Mouse (Mus musculus): ENCODE measurements around the gene Avpi1.

Avpi1 gene

DNA sequence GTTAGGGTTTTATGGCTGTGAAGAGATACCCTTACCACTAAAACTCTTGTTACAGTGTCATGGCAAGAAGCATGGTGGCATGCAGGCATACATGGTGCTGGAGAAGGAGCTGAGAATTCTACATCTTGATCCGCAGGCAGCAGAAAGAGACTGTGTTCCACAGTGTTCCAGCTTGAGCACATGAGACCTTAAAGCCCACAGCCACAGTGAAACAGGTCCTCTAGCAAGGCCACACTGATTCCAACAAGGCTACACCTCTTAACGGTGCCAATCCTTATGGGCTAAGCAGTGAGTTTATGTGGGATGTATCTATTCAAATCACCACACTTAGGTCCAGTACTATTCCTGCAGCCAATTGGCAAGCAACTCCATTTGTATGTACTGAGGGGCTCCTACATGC is 16.9 kb upstream of the Avpi1 start:
- intact Hi-C loops (cut with DNase I), result no loop called here

DNA sequence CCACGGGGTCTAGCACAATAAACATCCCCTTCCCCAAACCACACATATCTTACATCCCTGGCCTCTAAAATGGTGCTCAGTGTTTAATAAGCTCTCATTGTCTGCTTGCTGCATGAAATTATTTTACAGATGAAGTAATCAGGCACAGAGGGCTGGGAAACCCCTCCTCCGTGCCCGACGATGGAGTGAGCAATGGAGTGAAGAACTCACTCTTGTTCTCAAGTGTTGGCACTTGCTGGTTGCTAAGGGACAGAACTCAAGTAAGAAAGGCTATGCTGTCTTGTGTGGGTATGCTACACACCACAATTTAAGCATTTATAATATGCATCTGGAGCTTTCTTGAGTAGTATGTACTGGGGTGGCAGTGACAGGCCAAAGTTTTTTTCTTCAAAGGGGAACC is 16.4 kb upstream of the Avpi1 start:
- intact Hi-C loops (cut with DNase I), result no loop called here

DNA sequence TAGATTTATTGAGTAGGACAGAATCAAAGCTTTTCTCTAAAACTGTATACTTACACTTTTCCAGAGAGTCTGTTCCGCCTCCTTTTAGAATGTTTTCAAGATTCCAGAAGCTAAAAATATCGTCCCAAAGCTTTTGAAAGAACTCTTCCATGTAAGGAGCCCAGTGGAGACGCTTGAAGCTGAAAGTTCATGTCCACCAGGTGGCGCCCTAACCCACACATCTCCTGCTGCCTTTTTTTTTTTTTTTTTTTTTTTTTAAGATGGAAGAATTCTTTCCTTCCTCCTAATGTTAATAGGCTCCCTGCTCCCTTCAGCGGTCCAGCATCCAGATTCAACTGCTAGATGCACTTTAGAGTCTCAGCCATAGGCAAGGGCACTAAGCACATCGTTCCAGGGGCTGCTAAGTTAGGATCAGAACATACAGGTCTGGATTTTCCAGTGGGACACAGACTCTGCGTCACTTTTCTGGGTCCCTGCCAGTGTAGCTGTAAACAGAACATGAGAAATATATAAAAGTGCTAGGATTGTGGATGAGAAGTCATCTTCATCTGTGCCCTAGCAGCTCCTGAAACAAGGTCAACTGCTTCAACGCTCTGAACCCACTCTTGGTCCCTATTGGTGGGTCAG is 15.8 kb upstream of the Avpi1 start:
- intact Hi-C loops (cut with DNase I), result no loop called here

DNA sequence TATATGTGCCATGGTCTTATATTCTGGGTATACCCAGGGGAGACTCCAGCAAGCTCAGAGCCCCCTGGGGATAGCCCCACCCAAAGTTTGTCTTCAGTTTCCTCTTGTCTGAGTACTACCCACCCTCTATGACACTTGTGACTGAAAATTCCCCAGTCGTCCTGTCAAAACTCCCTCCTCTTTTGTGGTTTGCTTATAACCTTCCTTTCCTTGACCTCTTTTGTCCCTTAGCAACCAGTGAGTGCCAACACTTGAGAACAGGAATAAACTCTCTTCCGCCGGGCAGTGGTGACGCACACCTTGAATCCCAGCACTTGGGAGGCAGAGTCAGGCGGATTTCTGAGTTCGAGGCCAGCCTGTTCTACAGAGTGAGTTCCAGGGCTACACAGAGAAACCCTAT is 15.2 kb upstream of the Avpi1 start:
- intact Hi-C loops (cut with DNase I), result no loop called here

DNA sequence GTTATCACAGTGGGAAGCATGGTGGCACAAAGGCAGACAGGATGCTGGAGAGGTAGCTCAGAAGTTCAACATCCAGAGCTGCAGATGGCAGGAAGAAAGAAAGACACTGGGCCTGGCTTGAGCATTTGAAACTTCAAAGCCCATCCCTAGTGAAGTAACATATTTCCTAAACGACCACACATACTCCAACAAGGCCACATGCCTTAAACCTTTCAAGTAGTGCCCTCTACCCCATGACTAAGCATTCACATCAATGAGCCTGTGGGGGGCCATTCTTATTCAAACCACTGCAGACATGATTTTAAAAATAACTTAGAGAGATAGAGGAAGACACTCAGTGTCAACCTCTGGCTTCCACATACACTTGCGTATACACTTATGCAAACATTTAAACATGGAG is 13.9 kb upstream of the Avpi1 start:
- intact Hi-C loops (cut with DNase I), result no loop called here

DNA sequence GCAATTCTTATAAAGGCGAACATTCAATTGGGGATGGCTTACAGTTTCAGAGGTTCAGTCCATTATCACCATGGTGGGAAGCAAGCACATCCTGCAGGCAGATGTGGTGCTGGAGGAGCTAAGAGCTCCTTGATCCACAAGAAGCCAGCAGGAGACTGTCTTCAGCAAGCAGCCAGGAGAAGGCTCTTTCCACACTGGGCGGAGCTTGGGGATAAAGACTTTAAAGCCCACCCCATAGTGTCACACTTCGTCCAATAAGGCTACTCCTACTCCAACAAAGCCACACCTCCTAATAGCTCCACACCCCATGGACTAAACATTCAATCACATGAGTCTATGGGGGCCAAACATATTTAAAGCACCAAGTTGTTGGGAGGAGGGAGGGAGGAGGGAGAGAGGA is 13.1 kb upstream of the Avpi1 start:
- intact Hi-C loops (cut with DNase I), result no loop called here

DNA sequence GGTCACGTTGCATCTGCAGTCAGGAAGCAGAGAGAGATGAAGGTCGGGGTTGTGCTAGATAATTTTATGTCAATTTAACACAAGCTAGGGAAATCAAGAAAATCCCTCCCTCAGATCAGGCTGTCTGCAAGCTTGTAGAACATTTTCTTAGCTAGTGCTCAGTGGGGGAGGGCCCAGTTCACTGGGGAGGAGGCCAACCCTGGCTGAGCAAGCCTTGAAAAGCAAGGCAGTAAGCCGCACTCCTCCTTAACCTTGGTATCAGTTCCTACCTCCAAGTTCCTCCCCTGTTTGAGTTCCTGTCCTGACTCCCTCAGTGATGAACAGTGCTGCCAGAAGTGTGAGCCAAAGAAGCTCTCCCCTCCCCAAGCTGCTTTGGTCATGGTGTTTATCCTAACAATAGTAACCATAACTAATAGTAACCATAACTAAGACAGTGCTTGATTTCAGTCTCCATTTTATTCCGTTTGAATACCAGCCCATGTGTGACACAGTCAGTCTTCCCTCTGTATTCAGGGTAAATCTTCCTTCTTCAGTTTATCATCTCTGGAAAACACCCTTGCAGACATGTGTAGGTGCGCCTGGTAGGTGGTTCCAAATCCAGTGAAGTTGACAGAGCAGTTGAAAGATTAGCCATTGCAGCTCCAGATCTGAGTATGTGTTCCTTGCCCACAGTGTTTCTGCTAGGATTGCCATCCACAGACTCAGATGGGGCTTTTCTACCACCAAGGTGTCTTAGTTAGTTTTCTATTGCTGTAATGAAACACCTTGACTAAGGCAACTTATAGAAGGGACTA is 11.1 kb upstream of the Avpi1 start:
- intact Hi-C loops (cut with DNase I), result no loop called here

DNA sequence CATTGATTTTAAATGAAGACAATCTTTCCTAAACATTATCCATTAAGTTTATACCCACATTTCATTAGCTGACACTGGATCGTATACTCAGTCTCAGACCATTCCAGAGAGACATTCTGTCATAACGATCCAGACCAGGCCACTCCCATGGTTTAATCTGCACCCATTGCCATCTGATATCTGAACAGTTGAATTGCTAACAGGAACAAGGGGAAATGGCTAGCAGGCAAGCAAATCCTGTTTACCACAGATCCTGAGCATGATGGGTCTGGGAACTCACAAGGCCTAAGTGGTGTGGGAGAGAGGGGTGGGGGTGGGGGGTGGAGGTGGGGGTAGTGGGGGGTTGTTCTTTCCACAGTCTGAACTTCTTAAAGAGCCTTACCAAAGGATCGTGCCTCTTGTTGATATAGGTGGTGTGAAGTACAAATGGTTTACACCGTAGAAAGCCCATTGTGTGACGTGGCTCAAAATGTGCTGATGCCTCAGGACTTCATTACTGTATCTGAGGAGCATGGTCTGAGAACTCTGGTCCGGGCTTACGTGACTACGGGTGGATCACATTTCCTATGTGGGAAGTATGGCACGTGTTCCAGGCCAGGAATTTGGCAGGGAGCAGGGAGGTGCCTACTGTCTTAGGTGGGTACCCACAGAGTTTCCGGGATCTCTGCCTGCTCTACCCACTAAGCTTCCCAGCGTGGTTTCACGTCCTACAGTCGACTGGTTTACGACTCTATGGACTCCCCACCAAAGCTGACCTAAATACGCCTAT is 9.8 kb upstream of the Avpi1 start:
- intact Hi-C loops (cut with DNase I), result no loop called here

DNA sequence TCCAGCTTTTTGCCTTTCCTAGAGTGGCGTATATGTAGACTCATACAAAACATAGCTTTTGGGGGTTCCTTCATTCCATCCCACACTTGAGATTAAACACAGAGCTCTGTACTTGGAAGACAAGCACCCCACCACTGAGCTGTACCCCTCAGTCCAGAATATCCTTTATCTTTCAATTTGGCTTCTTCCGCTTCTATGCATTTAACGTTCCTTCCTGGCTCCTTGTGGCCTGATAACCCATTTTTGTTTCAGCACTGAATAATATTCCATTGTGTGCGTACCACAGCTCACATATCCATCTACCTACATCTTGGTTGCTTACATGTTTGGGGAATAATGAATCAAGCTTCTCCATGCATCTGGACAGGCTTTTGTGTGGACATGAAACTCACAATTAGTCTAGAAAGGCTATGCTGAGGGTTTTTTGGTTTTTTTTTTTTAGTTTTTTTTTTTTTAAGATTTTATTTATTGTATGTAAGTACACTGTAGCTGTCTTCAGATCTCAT is 8.4 kb upstream of the Avpi1 start:
- intact Hi-C loops (cut with DNase I), result no loop called here

DNA sequence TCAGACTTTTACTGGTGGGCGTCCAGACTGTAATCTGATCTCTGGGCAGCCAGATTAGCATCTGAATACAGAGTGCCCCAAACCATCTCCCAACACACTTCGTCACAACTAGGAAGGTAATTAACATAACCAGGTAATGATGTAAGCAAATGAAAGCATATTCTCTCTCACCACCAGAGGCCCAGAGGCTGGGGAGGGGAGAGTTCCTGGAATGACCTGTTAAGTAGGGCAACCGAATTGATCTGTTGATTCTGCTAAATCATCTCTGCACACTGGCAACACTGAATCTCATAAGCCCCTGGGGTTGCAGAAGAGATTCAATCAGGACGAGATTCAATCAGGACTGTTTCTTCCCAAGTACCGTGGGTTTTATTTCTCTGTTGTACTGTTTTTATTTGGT is 7.3 kb upstream of the Avpi1 start:
- intact Hi-C loops (cut with DNase I), result no loop called here

DNA sequence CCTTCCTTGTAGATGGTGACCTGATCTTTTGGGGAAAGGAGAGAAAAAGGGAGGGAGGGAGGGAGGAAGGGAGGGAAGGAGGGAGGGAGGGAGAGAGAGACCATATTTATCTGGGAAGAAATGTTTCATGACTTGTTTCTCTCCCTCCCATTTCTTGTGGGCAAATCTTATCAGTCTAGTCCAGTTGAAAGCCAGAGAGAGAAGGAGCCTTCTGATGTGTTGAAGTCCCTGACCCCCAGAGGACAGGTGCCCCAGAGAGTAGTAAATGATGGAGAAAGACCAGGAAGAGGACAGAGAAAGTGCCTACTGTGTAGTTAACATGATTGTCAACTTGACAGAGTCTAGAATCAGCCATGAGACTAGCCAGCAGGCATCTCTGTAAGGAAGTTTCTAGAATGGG is 6.2 kb upstream of the Avpi1 start:
- intact Hi-C loops (cut with DNase I), result no loop called here

DNA sequence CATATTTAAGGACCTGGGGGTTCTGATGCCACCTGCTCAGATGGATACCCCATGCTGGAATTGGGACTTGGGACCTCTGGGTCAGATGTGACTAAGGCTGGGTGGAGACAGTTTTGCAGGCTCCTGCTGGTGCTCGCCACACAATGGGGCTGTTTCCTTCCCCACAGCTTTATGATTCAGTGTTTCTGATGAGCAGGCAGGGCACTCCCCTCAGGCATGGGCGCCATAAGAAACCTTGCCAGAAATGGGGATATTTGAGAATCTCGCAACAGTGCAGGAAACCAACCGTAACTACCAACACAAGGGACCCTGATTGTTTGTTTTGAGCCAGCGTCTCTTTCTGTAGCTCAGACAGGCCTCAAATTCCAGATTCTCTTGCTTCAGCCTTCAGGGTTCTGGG is 2.2 kb upstream of the Avpi1 start:
- intact Hi-C loops (cut with DNase I), result no loop called here

DNA sequence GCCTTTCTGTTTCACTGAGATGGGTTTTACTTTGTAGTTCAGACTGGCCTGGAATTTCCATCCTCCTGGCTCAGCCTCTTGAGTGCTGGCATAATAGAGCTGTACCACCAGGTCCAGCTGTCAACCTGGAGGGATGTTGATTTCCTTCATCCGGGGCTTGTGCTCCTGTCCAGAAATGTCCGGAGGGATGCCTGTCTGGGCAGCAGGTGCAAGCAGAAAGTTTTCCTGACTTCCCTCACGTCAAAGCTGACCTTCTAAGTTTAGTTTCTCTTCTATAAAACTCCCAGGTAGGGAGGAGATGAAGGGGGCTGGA is 1.4 kb upstream of the Avpi1 start:
- intact Hi-C loops (cut with DNase I), result no loop called here

DNA sequence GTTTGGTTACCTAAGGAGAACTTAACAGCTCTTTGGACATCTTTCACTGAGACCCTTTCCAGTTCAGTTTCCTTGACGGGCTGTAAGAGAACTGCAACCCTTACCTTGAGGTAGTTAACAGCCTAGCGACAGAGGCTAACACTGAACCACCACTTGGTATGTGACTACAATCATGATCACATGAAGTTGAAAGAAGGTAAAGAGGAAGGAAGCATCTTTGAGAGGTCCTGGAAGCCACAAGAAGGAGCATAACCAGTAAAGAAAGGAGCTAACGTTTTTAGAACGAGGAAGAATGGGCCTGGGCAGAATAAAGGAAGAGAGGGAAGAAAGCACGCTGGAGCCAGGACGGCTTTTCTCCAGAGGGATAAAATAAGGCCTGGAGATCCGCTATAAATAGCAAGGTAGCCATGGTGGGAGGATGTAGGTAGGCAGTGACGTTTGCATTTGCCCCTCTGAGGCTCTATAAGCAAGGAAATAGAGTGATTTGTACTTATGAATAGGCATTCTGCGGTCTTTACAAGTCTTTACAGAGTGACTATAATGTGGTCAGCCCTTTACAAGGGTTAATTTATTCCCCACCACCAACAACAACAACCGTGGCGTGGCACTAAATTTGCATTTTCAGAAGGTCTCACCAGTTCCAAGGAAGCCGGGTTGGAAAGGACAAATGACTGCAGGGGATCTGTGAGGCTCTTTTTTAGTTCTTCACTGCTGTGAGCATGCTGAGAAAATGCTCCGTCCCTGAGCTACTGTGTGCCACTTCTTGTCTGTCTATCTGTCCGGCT is 842 bp upstream of the Avpi1 start:
- intact Hi-C loops (cut with DNase I), result loop anchor here (5.0 kb wide), 1 partner anchor 37 kb away; the partner anchor contains the start of gene Pi4k2a

DNA sequence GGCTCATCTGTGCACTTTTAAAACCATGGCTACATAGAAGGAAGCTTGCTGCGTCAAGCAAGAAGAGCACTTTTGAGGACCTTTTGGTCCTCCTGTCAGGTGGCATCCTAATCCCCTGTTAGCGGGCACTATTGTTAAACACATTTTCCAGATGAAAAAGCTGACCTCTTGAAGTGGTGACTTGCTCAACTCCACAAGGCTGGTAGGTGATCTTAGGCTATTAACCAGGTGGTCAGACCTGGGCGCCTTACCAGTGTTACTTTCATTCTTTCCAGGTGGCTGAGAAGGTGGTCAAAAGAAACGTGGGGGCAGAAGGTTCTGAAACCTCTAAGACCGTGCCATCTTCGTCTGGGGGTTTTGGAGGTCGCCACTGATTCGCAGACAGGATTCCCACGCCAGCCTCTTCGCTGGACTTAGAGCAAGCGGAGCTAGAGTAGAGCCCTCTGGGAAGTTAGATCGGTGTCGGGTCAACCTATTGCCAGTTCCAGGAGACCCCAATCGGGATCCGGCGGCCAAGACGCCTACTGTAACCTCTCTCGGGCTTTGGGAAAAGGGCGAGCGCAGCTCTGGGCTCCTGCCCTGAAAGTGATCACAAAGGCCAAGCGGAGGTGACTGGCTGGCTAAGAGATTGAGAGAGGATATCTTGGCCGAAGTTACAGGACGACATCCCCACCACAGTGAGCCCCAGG is 663 bp downstream of the Avpi1 start:
- intact Hi-C loops (cut with DNase I), result loop anchor here (5.0 kb wide), 1 partner anchor 36 kb away; the partner anchor contains the start of gene Pi4k2a

DNA sequence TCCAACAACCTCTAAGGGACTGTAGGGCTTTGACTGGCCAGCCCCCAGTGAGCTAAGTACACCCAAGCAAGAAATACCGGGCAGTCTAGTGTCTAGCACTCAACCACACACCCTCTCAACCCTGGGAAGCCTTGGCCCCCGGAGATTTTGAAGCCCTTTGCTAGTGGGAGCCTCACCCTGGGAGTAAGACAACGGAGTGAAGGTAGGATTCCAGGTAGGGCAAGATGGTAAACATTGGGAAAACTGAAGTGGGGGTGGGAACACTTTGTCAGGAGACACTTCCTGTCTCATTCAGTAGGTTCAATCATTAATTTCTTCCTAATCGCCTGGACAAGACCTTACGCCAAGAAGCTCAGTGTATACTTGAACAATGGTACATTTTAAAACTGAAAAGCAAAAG is 1.8 kb downstream of the Avpi1 start:
- intact Hi-C loops (cut with DNase I), result loop anchor here (5.0 kb wide), 1 partner anchor 35 kb away; the partner anchor contains the start of gene Pi4k2a

DNA sequence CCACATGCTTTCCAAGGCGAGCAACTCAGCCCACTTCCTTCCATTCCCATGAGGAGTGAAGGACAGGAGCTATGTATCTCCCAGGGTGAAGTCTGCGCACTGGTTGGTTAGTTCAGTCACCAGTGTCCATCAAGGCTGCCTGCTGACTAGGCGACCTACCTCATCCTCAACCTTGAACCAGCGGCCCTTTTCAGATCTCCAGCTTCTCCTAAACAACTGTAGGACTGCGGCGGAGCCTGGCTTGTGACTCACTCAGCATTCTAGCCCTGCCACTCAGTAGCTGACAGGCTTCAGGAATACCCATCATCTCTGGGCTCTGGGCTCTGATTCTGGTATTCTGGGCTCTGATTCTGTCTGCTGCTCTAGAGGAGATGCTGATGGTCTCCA is 2.6 kb downstream of the Avpi1 start:
- intact Hi-C loops (cut with DNase I), result loop anchor here (5.0 kb wide), 1 partner anchor 34 kb away; the partner anchor contains the start of gene Pi4k2a

DNA sequence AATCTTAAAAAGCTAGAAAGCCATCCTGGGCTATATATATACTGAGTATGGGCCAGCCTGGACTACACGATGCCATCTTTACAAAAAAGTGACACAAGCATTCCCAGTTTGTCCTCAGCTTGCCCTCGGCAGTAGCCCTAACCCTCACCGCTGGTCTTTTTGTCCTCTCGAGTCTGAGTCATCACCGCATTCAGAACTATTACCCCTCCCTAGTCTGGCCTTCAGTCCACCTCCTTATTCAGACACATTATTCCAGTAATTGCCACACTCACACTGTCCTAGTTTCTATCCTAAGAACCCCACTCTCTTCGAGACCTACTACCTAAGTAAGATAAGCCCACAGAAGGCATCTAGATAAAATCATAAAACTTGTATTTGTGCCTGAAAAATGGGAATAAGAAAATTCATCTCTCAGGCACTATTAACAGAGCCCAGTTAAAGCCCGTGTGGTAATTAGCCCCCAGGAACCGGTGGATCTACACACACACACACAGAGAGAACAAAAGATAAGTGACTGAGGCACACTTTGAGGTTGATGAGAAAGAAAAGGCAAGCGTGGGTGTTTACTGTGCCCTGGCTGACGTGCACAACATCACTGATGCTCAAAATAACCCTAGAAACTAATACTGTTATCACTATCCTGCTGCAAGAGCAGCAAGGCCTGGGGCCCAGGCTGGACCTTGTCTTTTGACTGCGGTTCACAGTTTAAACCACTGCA is 3.2 kb downstream of the Avpi1 start:
- intact Hi-C loops (cut with DNase I), result loop anchor here (5.0 kb wide), 1 partner anchor 33 kb away; the partner anchor contains the start of gene Pi4k2a

DNA sequence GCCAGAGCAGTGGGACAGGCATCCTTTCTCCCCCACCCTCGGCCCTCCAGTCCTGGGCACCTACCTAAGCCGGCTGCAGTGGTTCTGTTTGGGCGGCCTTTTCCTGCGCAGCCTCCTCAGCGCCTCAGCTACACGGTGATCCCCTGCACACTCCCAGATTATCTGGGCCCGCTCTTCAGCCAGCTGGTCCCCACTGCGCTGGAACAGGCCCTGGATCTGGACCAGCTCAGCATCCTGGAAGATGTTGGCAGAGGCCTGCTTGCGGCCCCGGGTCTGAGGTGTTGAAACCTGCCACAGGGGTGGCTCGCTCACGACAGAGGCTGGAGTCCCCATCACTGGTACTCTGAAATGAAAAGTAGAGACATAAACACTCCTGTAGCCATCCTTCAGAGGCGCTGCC is 4.2 kb downstream of the Avpi1 start:
- intact Hi-C loops (cut with DNase I), result loop anchor here (5.0 kb wide), 1 partner anchor 32 kb away; the partner anchor contains the start of gene Pi4k2a

DNA sequence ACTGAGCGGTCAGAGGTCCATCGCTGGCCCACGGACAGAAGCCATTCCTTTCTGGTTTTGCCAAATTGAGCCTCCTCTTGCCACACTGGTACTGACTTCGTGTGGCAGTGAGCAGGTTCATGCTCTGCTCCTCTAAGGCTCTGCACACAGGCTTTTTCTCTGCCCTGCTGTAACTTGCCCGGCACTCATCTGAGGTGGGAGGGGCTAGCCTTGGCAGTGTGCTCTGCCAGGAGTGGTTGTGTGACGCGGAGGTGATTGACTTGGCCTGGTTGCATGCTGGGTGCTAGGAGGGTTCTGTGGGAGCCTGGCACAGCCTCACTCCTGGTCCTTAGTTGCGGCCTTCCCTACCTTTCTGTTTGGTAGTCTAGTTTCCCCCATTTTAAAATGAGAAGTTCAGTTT is 8.4 kb downstream of the Avpi1 start:
- intact Hi-C loops (cut with DNase I), result no loop called here

Data from adrenal gland (tissue).